Mouse (Mus musculus): ENCODE measurements at regions not wholly inside any gene's neighbourhood (a gene's known extent, or its start where the extent isn't known, plus 50 kb on each side); places are given as distances from the start of the nearest gene placed in this dataset.

GRCm38 (mm10) chr6:100945796-100946195 lies 112.4 kb downstream of the Ppp4r2 start:
- no peak for TF ChIP-seq EP300 (IDR thresholded peaks at IDR 0.05; ENCODE audit: low read depth)
- no peak for TF ChIP-seq CTCF (IDR thresholded peaks at IDR 0.05; ENCODE audit: low read depth)
